Mouse (Mus musculus): ENCODE measurements around the gene Dot1l. TPM values are rescaled to one million over a fixed set of nuclear protein-coding genes. Genes with fewer than 3 reads are reported as not detected.

Gene Dot1l
- polyA plus RNA-seq, 1 experiment from 2014 or later = 22.7 TPM

DNA sequence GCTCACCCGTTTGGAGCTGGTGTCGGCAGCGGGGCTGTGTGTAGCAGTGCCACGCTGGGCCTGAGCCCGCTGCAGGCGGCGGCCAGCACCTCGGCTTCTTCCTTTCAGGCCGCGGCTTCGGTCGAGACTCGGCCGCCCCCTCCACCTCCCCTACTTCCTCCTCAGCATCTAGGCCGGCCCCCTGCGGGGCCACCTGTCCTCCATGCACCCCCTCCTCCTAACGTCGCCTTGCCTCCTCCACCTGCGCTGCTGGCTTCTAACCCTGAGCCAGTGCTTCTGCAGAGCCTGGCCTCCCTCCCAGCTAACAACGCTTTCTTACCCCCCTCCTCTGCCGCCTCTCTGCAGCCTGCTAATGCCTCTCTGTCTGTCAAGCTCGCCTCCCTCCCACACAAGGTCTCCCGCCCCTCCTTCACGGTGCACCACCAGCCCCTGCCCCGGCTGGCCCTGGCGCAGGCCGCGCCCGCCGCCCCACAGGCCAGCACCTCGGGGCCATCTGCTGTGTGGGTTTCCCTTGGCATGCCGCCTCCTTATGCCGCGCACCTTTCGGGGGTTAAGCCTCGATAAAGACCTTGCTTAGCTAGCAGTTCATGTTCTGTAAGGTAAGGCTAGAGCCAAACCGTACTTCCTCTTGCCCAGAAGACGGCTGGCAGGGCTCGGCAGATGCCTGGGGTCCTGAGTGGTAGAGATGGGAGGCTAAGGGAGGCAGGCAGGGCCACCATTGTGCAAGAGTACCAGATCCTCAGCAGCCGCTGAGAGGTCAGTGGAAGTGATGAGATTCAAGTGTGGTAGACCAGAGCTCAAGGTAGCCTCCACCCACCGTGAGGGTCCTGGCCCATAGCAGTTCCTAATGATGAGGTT, 37.4 kb downstream of the Dot1l start:
- DNase-seq (ENCODE audit: low spot score) (no peak), ATAC-seq (replicated peaks; ENCODE audit: low FRiP score, low TSS enrichment, low read depth) (no peak)
- peaks cover 7% of the 10 kb centered on the region; the same call in 1 of the 2 replicates for H3K4me1 ChIP-seq (replicated peaks; ENCODE audit: control insufficient read depth, insufficient read depth, low read length)
- H3K27ac ChIP-seq (ENCODE audit: low read depth) = no peak overlapping the region
- H3K36me3 ChIP-seq (ENCODE audit: control insufficient read depth, insufficient read depth, low read length) = peaks cover 88% of the 10 kb centered on the region
- no peaks in the 10 kb centered on the region for H3K27me3 ChIP-seq (replicated peaks; ENCODE audit: control insufficient read depth, insufficient read depth, low read length)
- no peak overlapping the region for H3K4me2 ChIP-seq (ENCODE audit: low read length)
- no peak overlapping the region for H3K4me3 ChIP-seq (ENCODE audit: low read depth, low read length)
- no peaks in the 10 kb centered on the region for H3K9me3 ChIP-seq (ENCODE audit: control insufficient read depth, low read length)
- no peak overlapping the region for H3K9ac ChIP-seq (ENCODE audit: low read length)
- WGBS = 65% methylated on average over 41 of the region's 41 CpGs

DNA sequence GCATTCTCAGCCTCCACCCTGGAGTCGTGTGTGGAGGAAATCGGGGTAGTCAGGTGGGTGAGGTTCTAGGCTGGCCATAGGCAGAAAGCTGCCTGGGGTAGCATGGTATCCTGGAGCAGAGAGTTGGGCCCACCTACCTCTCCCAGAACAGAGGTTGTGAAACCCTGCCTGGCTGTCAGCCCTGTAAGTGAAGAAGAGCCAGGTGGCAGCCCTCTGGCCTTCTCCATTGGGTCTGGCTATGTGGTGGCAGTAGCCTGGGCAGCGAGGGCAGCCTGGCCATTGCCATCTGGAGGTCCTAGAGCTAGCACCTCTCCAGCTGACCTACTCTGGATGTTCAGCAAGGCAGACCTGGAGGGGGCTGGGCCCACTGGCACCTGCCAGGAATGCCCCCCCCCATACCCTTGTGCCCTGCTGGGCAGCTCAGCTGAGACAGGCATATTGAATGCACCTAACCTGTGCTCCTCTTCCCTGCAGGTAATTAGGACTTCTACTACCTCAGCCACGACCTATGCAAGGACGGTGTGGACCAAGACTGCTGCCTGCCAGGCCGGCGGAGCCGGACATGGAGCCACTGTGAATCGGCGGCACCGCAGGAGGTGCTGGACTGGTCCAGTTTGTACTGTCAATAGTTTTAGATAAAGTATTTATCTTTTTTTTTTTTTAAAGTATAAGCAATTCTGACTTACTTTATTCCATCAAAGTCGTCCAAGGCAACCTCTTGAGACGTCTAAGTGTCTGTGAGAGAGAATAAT, 38.2 kb downstream of the Dot1l start:
- DNase-seq (ENCODE audit: low spot score) = no peak
- Histone ChIP-seq H3K36me3 (ENCODE audit: control insufficient read depth, insufficient read depth, low read length) (peaks cover 80% of the 10 kb centered on the region), H3K4me1 (replicated peaks; ENCODE audit: control insufficient read depth, insufficient read depth, low read length) (peaks cover 7% of the 10 kb centered on the region; the same call in 1 of the 2 replicates), H3K4me3 (ENCODE audit: low read depth, low read length) (no peak overlapping the region), H3K27me3 (replicated peaks; ENCODE audit: control insufficient read depth, insufficient read depth, low read length) (no peaks in the 10 kb centered on the region), H3K27ac (ENCODE audit: low read depth) (no peak overlapping the region; the same call in 1 of the 2 replicates), H3K9ac (ENCODE audit: low read length) (no peak overlapping the region), H3K4me2 (ENCODE audit: low read length) (no peak overlapping the region), H3K9me3 (ENCODE audit: control insufficient read depth, low read length) (no peaks in the 10 kb centered on the region)
- 91% methylated on average over 13 of the region's 13 CpGs for WGBS
- no peak for ATAC-seq (replicated peaks; ENCODE audit: low FRiP score, low TSS enrichment, low read depth)

DNA sequence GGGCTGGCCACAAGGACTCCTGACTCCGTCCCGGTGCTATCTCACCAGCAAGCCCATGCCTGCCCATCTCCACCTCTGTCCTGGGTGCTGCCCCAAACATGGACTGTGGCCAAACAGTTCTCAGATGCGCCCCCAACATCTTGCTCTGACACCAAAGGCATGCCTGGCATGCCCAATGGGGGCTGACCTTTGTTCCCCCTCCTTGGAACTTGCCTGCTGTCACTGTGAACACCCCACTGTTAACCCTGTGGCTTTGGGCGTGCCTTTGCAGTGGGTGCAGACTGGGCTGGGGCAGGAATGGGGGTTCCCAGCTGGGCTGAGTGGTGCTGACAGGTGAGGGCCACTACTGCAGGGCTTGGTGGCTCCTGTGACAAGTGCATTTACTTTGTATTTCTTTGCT, 38.8 kb downstream of the Dot1l start:
- no peak overlapping the region for H3K4me2 ChIP-seq (ENCODE audit: low read length)
- no peak for ATAC-seq (replicated peaks; ENCODE audit: low FRiP score, low TSS enrichment, low read depth)
- peaks cover 7% of the 10 kb centered on the region; the same call in 1 of the 2 replicates for H3K4me1 ChIP-seq (replicated peaks; ENCODE audit: control insufficient read depth, insufficient read depth, low read length)
- no peaks in the 10 kb centered on the region for H3K9me3 ChIP-seq (ENCODE audit: control insufficient read depth, low read length)
- 80% methylated on average over 4 of the region's 4 CpGs for WGBS
- no peak for DNase-seq (ENCODE audit: low spot score)
- no peak overlapping the region for H3K27ac ChIP-seq (ENCODE audit: low read depth)
- peaks cover 74% of the 10 kb centered on the region for H3K36me3 ChIP-seq (ENCODE audit: control insufficient read depth, insufficient read depth, low read length)
- H3K27me3 ChIP-seq (replicated peaks; ENCODE audit: control insufficient read depth, insufficient read depth, low read length) = no peaks in the 10 kb centered on the region
- no peak overlapping the region for H3K9ac ChIP-seq (ENCODE audit: low read length)
- H3K4me3 ChIP-seq (ENCODE audit: low read depth, low read length) = no peak overlapping the region

DNA sequence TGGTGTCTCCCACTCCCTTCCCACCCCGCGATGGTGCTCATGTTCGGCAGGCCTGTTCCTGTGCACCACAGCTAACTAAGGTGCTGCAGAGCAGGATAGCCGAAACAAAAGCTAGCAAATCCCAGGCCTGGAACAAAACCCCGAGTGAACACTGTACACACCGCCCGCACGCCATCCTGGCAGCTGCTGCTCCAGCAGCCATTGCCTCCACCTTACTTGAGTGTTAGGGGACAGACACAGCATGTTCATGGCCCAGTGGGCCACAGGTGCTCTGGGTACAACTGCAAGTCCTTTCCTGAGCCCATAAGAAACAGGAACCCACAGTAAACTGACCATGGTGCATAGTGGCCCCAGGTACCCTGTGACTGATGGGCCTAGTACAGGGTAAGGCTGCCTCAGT, 39.7 kb downstream of the Dot1l start:
- 89% methylated on average over 8 of the region's 8 CpGs for WGBS

DNA sequence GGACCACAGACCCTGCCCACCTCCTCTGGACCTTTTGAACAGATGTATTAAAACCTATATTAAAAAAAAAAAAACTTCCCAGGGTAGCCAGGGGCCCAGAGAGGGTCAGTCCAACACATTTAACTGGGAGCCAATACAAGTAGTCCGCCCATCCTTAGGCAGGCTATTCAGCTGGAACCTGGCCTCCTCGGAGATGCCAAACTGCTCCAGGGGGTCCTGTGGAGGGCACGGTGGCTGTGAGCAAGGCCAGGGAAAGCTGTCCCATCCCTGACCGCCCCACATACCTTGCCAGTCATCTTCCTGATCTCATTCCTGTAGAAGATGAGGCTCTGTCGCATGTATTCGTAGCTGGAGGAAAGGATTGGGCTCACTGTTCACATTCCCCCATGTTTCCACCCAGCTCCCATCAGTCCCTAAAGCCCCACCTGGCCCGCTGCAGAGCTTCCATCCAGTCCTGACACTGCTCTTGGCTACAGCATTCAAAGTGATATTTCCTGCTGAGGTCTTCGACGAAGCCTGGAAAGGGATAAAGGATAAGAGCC, 41.4 kb downstream of the Dot1l start:
- peaks cover 18% of the 10 kb centered on the region for H3K4me1 ChIP-seq (replicated peaks; ENCODE audit: control insufficient read depth, insufficient read depth, low read length)
- ATAC-seq (replicated peaks; ENCODE audit: low FRiP score, low TSS enrichment, low read depth) = no peak
- no peak overlapping the region for H3K27ac ChIP-seq (ENCODE audit: low read depth)
- H3K4me3 ChIP-seq (ENCODE audit: low read depth, low read length) = no peak overlapping the region; the same call in 1 of the 2 replicates
- H3K9me3 ChIP-seq (ENCODE audit: control insufficient read depth, low read length) = no peaks in the 10 kb centered on the region
- H3K36me3 ChIP-seq (ENCODE audit: control insufficient read depth, insufficient read depth, low read length) = peaks cover 58% of the 10 kb centered on the region
- peak overlapping the region; percentile 99; the same call in 1 of the 2 replicates for H3K9ac ChIP-seq (ENCODE audit: low read length)
- no peak for DNase-seq (ENCODE audit: low spot score)
- WGBS = 82% methylated on average over 9 of the region's 9 CpGs
- no peaks in the 10 kb centered on the region for H3K27me3 ChIP-seq (replicated peaks; ENCODE audit: control insufficient read depth, insufficient read depth, low read length)
- peak overlapping the region; percentile 70 for H3K4me2 ChIP-seq (ENCODE audit: low read length)

More for the DNA sequence above, 39.7 kb downstream of the Dot1l start:
- Histone ChIP-seq H3K4me3 (ENCODE audit: low read depth, low read length) (no peak overlapping the region), H3K36me3 (ENCODE audit: control insufficient read depth, insufficient read depth, low read length) (peaks cover 65% of the 10 kb centered on the region), H3K4me1 (replicated peaks; ENCODE audit: control insufficient read depth, insufficient read depth, low read length) (peaks cover 11% of the 10 kb centered on the region), H3K9me3 (ENCODE audit: control insufficient read depth, low read length) (no peaks in the 10 kb centered on the region), H3K27me3 (replicated peaks; ENCODE audit: control insufficient read depth, insufficient read depth, low read length) (no peaks in the 10 kb centered on the region), H3K4me2 (ENCODE audit: low read length) (no peak overlapping the region), H3K27ac (ENCODE audit: low read depth) (no peak overlapping the region), H3K9ac (ENCODE audit: low read length) (no peak overlapping the region)
- DNase-seq (ENCODE audit: low spot score) (no peak), ATAC-seq (replicated peaks; ENCODE audit: low FRiP score, low TSS enrichment, low read depth) (no peak)

DNA sequence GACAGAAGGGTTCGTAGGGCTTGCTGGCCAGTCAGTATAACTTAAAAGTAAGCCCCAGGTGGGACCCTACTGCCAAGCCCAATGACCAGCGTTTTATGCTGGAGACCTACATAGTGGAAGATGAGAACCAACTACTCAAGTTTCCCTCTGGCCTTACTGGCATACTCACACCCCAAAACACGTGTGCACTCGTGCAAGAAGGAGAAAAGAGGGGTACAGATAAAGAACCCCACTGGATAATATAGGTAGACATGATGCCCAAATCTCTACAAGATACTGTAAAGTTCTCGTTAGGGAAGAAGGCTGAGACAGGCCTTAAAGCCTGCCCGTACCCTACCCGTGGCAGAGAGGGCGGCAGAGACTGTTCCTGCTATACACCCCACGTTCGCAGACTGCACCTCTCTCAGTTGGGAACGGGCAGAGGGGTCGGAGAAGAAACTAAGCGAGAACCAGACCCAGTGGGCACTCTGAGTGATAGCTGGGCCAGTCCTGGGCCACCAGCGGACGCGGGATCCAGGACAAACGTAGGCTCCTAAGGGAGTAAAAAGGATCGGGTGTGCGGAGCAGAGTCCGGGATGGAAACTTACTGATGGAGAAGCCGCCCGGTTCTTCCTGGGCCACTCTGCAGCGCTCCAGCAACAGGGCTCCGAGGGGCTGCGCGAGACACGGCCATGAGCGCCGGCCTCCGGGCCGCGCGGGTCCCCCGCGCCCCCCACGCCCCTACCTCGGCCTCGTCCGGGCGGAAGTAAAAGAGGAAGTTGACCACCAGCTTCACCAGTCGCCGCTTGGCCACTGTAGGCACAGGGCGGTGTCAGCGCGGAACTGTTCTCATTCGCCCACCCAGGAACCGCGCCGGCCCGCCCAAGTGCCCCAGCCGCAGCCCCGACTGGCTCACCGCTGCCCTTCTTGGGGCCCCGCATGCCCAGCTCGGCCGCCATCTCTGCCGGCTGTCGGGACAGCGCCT, 42.5 kb downstream of the Dot1l start:
- 2% methylated on average over 54 of the region's 59 CpGs for WGBS
- peak overlapping the region; percentile 70 for H3K4me2 ChIP-seq (ENCODE audit: low read length)
- peaks cover 18% of the 10 kb centered on the region for H3K4me1 ChIP-seq (replicated peaks; ENCODE audit: control insufficient read depth, insufficient read depth, low read length)
- H3K36me3 ChIP-seq (ENCODE audit: control insufficient read depth, insufficient read depth, low read length) = peaks cover 61% of the 10 kb centered on the region
- H3K4me3 ChIP-seq (ENCODE audit: low read depth, low read length) = peak overlapping the region; percentile 96
- ATAC-seq (replicated peaks; ENCODE audit: low FRiP score, low TSS enrichment, low read depth) = peak; percentile 64
- H3K27me3 ChIP-seq (replicated peaks; ENCODE audit: control insufficient read depth, insufficient read depth, low read length) = no peaks in the 10 kb centered on the region
- peak; percentile 73 for DNase-seq (ENCODE audit: low spot score)
- peak overlapping the region; percentile 99 for H3K9ac ChIP-seq (ENCODE audit: low read length)
- no peaks in the 10 kb centered on the region for H3K9me3 ChIP-seq (ENCODE audit: control insufficient read depth, low read length)
- H3K27ac ChIP-seq (ENCODE audit: low read depth) = peak overlapping the region; percentile 97

DNA sequence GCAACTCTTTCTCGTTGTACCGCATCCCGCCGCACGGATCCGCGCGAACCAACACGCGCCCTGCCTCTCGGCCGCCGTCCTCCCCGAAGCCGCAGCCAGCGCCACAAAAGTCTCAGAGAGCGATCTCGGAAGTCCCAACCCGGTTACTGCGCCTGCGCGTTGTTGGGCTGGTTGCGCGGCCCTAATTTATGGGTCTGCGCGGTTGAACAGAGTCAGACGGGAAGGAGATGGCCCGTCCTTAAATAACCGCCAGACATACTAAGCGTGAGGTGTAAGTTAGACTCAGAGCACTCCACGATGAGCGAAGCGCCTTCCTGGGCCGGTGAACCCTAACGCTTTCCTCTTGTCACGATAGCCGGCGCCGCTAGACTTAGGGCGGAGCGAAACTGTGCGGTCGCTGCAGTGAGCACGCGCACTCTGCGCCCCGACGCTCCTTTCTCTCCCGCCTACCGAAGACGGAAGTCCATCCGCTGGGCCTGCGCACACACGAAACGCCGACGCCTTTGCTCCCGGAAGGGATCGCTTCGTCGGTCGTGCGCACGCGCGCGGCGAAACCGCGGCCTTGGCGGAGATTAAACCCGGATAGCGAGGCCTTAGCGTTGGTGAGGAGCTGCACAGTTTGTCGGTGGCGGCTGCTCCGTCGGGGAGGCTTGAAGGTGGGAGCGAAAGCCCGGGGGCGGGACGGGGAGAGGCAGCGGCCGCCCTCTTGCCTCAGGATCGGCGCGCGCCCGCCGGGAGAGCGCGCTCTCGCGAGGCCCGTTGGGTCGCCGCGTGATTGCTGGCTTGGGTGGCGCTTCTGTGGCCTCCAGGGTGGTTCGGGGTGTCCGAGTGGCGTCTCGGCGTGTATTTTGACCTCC, 43.4 kb downstream of the Dot1l start, which contains the start of the genes Sf3a2 and Plekhj1:
Gene Sf3a2, plus strand, starts transcription at position 49 of the 857 bp plus-strand sequence.
Gene Plekhj1, minus strand, starts transcription at position 477 of the 857 bp plus-strand sequence.
- peak within 1 kb of the TSS; percentile 70 for H3K4me2 ChIP-seq (ENCODE audit: low read length)
- peaks cover 18% of the 10 kb centered on the region for H3K4me1 ChIP-seq (replicated peaks; ENCODE audit: control insufficient read depth, insufficient read depth, low read length)
- peak; percentile 87 for ATAC-seq (replicated peaks; ENCODE audit: low FRiP score, low TSS enrichment, low read depth)
- under 1% methylated on average over 104 of the region's 104 CpGs for WGBS
- peaks cover 64% of the 10 kb centered on the region for H3K36me3 ChIP-seq (ENCODE audit: control insufficient read depth, insufficient read depth, low read length)
- peak within 1 kb of the TSS; percentile 96 for H3K4me3 ChIP-seq (ENCODE audit: low read depth, low read length)
- H3K9ac ChIP-seq (ENCODE audit: low read length) = peak within 1 kb of the TSS; percentile 99
- no peaks in the 10 kb centered on the region for H3K9me3 ChIP-seq (ENCODE audit: control insufficient read depth, low read length)
- H3K27ac ChIP-seq (ENCODE audit: low read depth) = peak within 1 kb of the TSS; percentile 97
- no peaks in the 10 kb centered on the region for H3K27me3 ChIP-seq (replicated peaks; ENCODE audit: control insufficient read depth, insufficient read depth, low read length)
- peak; percentile 97 for DNase-seq (ENCODE audit: low spot score)
